17 mouse cellular contexts compared by ENCODE assay signal in the genomic region with DNA sequence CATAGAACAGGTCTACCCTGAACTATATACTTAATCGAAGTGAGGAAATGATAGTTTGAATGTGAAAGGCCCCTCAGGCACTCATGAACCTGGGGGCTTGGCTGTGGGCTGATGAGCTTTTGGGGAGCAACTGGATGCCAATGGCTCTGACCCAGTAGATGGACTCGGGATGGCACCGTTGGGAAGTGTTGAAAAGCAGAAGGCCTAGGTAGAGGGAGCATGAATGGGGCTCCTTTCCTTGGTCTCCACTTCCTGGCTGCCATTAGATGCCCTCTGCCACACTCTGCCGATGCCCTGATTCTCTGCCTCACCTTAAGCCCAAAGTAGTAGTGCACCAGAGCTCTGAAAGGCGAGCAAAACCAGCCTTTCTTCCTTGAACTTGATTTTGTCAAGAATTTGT. TPM values are rescaled to one million over a fixed set of nuclear protein-coding genes. Genes with fewer than 3 reads are reported as not detected.
"Had no signal": no experiment of that assay in that cellular context is flagged by ENCODE, and none has a peak within 500 bp of the region (broad histone marks: within the 10 kb centered on the region; RNA-seq: fewer than 3 reads in every experiment).

No protein-coding gene starts in this region.

- DNase-seq: retina, postnatal 1 day; right cerebral cortex, adult 18-20 months; right cerebral cortex, postnatal 14 days; right cerebral cortex, postnatal 25 days; right cerebral cortex, postnatal 4 days; spleen, adult 18-20 months; thymus, adult 18-20 months; thymus, adult 2 months; thymus, postnatal 14 days; thymus, postnatal 25 days; thymus, postnatal 36 days; thymus, postnatal 4 days had no signal

- H3K4me3 ChIP-seq: neural tube, embryonic 13.5 days; neural tube, embryonic 15.5 days; stomach, embryonic 15.5 days had no signal

- H3K27ac ChIP-seq: neural tube, embryonic 13.5 days; neural tube, embryonic 15.5 days; stomach, embryonic 15.5 days; stomach, postnatal 0 days had no signal

- H3K27me3 ChIP-seq: neural tube, embryonic 13.5 days; neural tube, embryonic 15.5 days; stomach, embryonic 15.5 days had no signal

- H3K4me1 ChIP-seq: neural tube, embryonic 13.5 days; neural tube, embryonic 15.5 days had no signal

- H3K9ac ChIP-seq: neural tube, embryonic 13.5 days; neural tube, embryonic 15.5 days; stomach, embryonic 15.5 days had no signal

- H3K4me2 ChIP-seq: neural tube, embryonic 13.5 days; neural tube, embryonic 15.5 days; stomach, embryonic 15.5 days had no signal

- H3K9me3 ChIP-seq: neural tube, embryonic 13.5 days; neural tube, embryonic 15.5 days; stomach, embryonic 15.5 days had no signal

RNA-seq across cellular contexts. Expression of gene Gpx3, which starts 26.2 kb away (rescaled TPM):
- total RNA-seq: neutrophil, adult 5-6 weeks had no signal
